Mouse (Mus musculus) adrenal gland, adult 18-20 months (tissue): ENCODE results near the gene Krtap29-1. TPM values are rescaled to one million over a fixed set of nuclear protein-coding genes. Genes with fewer than 3 reads are reported as not detected.
A peak's percentile ranks its signal among the peaks of the same experiment; 100 is the strongest.

Experiments used
- DNase-seq, 2 experiments: peaks; one replicate each; pipeline ENCODE4 v3.0.0; 2021 to 2022; ENCODE audit warnings: low spot score in 2 of 2
- long read RNA-seq, 2 experiments: library from polyadenylated mRNA; stranded (forward); transcript quantifications; one replicate each; pipeline ENCODE4 v2.0.0; 2021
- total RNA-seq, 2 experiments: library from RNA; stranded (reverse); gene quantifications; 1 replicate in 1 of 2; 2 replicates in 1 of 2; pipeline ENCODE4 v1.2.3; 2021

Gene Krtap29-1
- not detected for total RNA-seq
- long read RNA-seq, experiment 1, result 0 reads
- long read RNA-seq, experiment 2, result 0 reads

- DNase-seq, result no peak
Measured at GRCm38 (mm10) chr11:99978953-99979352, at the start of gene Krtap29-1. TSS of gene Krtap29-1 (minus strand) at chr11:99979053.

- no peak for DNase-seq
Measured at GRCm38 (mm10) chr11:100021438-100021837, 42.6 kb upstream of the Krtap29-1 start.

DNA sequence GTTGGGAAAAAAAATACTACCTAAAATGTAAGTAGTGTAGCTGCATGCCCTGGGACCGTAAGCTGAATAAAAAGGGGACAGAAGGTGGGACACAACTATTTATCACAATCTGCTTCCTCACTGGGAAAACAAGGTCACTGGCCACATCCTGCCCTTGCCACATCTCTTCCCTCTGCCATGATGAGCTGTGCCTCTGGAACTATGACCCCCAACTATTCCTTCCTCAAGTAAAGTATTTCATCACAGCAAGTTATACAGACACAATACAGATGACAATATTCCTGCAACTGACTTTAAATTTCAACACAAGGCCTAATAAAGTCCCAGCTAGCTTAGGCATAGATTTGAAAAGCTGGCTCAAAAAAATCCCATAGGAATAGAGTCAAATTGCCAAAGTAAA lies 40.6 kb upstream of the Krtap29-1 start:
- DNase-seq, result no peak

DNA sequence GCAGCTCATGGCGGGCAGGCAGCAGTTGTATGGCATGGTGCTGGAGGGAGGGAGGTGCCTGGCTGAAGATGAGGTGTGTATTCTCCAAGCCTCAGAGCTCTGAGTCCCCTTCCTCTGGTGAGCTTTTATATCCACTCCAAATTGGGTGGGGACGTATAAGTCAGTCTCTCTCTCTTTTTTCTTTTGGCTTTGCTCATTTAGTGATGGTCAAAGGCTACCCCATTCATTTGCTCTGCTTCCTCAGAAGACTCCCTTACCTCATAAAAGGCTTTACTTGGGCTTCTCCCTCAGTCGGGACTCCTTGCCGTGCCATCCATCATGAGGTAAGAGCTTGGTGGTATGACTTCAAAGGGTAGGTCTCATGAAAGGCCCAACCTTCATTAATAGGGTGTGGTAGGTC lies 37.3 kb upstream of the Krtap29-1 start, which contains the start of gene Krt33a:
TSS of gene Krt33a (minus strand) at position 101 of the 400 bp plus-strand sequence.
- no peak for DNase-seq

- no peak for DNase-seq
Measured at GRCm38 (mm10) chr11:100013691-100014171, 34.9 kb upstream of the Krtap29-1 start.

GRCm38 (mm10) chr11:100010682-100011081 lies 31.8 kb upstream of the Krtap29-1 start:
- DNase-seq, result no peak

GRCm38 (mm10) chr11:100008336-100008735 lies 29.5 kb upstream of the Krtap29-1 start:
- DNase-seq, result no peak

GRCm38 (mm10) chr11:100006624-100007023 lies 27.8 kb upstream of the Krtap29-1 start:
- DNase-seq, result no peak

GRCm38 (mm10) chr11:100005905-100006304 lies 27.1 kb upstream of the Krtap29-1 start:
- no peak for DNase-seq

- DNase-seq, result peak; percentile 26 to 27
Measured at GRCm38 (mm10) chr11:100004846-100005245, 26.0 kb upstream of the Krtap29-1 start.

DNA sequence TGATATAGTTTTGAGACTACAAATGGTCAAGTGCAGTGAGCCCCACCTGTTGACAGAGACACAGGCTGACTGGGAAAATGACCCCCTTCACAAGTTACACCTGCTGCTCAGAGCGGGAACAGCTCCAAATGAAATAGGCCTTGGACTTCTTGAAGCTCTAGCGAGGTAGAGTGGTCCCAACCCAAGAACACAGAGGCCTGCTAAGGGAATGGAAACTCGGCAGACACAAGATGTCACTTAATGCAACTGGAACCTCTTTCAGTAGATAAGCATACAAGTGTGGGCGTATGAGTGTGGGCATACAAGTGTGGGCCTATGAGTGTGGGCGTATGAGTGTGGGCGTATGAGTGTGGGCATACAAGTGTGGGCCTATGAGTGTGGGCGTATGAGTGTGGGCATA lies 20.2 kb upstream of the Krtap29-1 start:
- DNase-seq, result no peak

- no peak for DNase-seq
Measured at GRCm38 (mm10) chr11:99994384-99994661, 15.5 kb upstream of the Krtap29-1 start.

DNA sequence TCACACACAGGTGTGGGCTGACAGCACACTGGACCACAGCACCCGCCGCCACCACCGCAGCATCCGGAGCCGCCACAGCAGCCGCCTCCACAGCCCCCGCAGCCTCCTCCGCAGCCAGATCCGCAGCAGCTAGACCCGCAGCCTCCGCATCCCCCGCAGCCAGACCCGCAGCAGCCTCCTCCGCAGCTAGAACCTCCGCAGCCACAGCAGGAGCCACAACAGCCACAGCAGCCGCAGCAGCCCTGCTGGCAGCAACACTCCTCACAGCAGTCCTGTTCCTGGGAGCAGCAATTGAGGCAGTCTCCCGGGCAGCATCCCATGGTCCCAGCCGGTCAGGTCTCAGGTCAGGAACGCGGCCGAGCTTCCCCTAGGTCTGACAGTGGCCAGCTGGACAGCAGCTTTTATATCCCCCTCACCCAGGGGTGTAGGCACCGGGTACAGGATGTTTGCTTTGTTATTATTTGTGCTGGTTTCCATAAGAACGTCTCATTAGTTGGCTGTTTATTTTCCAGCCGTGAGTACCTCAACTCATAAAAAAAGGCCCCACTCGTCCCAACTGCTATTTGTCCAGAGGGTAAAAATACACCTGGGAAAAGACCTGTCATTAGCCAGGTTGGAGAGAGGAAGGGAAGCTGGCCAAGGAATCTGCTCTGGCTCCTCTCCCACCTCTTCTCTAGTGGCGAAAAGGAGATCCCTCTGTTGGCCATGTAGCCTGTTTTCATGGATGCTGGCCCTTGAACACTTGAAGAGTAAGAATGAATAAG lies 14.9 kb upstream of the Krtap29-1 start, which contains the start of gene Krtap17-1:
TSS of gene Krtap17-1 (minus strand) at position 375 of the 764 bp plus-strand sequence.
- DNase-seq, result no peak

DNA sequence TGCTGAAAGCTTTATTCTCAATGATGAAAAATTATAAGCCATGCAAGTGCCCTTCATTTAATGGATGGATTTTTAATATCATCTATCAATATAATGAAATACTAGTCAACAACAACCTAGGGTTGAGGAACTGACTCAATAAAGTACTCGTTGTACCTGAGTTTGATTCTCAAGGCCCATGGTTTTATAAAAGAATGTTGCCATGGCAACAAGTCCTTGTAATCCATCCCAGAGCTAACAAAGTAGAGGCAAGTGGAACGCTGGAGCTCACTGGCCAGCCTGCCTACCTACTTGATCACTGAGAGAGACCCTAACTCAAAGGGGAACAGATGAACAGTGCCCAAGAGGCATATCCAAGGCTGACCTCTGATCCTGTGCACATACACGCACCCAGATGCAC lies 11.7 kb upstream of the Krtap29-1 start:
- DNase-seq, result no peak

GRCm38 (mm10) chr11:99989881-99990405 lies 11.1 kb upstream of the Krtap29-1 start:
- DNase-seq, result peak in 1 of 2 experiments; percentile 11

DNA sequence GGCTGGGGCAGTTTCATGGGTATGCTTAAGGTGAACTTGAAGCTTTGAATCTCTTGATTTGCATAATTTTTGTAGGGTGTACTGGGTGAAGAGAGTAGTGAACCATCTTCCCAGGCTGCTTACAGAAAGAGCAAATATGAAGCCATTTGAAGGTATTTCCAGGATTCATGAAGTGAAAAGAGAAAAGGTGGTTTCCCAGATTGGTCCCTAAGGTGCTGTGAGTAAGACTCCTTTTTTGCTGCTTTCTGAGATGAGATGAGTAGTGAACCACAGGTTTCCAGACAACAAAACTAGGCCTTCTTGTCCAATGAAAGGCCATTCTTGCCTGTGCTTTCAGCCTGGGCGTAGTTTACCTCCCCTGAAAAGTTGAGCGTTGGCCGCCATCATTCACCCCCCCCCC lies 9.7 kb upstream of the Krtap29-1 start:
- DNase-seq, result no peak

DNA sequence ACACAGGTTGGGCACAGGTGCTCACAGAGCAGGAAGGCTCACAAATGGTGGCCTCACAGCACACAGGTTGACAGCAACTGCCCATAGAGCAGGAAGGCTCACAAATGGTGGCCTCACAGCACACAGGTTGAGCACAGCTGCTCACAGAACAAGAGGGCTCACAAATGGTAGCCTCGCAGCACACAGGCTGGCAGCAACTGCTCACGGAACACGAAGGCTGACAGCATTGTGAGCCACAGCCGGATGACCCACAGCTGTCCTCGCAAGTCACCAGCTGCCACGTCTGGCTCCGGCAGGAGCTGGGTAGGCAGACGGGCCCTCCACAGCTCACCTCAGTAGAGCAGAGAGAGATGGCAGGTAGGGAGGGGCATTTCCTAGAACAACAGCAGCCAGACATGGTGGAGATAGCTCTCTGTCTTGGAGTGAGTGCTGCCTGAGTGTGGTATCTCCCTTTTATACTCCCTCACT lies 7.4 kb upstream of the Krtap29-1 start, which contains the start of gene Krtap16-1:
TSS of gene Krtap16-1 (minus strand) at position 418 of the 468 bp plus-strand sequence.
- no peak for DNase-seq

DNA sequence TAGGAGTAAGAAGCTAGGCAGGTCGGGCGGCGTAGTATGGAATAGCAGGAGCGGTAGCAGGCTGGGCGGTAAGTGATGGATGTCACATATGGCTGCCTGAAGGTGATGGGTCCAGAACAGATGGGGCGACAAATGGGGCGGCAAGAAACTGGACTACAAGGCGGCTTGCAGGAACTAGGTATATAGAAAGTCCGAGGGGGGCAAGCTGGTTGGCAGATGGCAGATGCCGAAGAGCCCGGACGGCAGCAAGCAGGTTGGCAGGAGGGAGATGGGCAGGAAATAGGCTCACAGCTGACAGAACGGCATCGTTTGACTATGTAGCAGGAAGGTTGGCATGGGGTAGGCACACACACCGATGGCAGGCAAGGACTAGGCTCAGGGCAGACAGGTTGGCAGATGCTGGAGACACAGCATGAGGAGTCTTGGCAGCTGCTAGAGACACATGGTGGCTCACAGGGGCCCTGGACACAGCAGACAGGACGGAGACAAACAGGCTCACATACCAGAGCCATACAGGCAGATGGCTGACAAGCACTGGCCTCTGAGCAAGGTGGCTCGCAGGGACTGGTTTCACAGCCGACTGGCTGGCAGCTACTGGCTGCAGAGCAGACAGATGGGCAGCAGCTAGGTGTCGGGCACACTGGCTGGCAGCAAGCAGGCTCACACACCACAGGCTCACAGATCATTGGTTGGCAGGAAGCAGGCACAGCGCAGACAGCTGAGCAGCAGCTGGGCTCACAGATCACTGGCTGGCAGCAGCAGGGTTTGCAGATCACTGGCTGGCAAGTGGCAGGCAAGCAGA lies 6.6 kb upstream of the Krtap29-1 start:
- DNase-seq, result no peak

DNA sequence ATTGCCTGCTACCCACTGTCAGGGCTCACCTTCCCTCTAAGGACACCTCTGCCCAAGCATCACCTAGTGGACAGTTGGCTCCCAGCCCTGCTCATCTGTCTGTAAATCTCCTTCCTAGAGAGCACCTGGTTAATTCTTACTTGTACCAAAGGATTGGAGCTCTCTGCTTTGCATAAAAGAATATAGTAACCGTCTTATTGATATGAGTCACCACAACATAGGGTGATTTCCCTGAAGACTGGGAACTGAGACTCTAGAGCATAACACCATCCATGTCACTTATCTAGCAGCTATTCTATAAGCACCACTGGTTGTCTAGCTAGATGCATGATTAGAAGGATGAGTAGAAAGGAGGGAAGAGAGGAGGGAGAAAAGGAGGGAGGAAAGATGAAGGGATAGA lies 4.6 kb upstream of the Krtap29-1 start:
- no peak for DNase-seq

DNA sequence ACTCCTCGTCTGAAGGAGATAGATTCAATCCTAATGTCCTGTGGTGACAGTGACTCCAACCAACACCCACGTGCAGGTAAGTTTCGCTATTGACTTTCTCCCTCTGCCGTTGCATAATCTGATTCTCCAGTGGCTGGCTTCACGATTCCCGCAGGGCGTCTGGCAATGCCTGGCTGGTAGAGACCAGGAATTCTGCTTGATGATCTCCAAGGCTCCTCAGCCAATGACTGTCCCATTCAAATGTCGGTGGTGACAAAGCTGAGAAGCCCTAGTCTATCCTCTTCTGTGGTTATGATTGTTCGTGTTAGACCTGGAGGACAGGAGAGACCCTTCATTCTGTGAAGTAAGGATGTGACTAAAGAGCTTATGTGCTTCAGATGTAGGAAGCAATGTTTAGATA lies 3.9 kb upstream of the Krtap29-1 start:
- no peak for DNase-seq

DNA sequence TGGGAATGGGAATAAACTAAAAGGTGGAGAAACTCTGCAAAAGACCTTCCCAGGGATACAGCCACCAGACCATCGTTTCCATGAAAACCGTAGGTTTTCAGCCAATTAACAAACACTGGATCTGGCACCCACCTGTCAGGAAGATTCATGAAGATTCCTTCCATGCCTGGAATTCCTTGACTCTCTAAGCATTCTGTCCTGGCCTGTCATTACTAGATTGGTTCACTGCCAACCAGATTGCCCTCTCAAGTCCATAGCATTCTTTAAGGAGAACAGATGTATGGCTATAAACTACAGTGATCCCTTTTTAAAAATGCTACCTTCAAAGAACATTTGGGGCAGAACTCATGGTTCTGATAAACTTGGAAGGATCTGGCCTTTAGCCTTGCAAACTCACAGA lies 12.9 kb downstream of the Krtap29-1 start:
- no peak for DNase-seq

DNA sequence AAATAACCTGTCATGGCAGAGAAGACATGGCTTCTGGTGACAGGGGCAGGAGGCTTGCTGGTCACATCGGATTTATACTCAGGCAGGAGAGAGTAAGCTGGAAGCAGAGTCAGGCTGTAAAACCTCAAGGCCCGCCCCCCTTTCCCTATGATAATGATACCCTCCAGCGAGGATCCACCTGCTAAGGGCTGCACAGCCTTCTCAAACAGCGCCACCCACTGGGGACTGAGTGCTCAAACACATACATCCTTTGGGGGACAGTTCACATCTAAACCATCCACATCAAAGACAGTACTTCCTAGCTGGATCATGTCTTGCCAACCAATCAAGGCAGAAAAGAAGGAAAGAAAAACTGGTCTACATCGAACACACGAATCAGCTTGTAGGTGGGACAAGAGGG lies 14.6 kb downstream of the Krtap29-1 start:
- DNase-seq, result no peak
